Mouse (Mus musculus) lung, postnatal 25 days (tissue): ENCODE measurements at regions not wholly inside any gene's neighbourhood (a gene's known extent, or its start where the extent isn't known, plus 50 kb on each side); places are given as distances from the start of the nearest gene placed in this dataset.
"Not testable (repeated sequence)": the region's sequence is repeated elsewhere in the genome, so short reads cannot be mapped to it uniquely, and the experiment has no call there.

Experiments
- DNase-seq: peaks from one replicate; pipeline ENCODE4 v3.0.0; 2022; ENCODE audit warnings: low spot score

DNA sequence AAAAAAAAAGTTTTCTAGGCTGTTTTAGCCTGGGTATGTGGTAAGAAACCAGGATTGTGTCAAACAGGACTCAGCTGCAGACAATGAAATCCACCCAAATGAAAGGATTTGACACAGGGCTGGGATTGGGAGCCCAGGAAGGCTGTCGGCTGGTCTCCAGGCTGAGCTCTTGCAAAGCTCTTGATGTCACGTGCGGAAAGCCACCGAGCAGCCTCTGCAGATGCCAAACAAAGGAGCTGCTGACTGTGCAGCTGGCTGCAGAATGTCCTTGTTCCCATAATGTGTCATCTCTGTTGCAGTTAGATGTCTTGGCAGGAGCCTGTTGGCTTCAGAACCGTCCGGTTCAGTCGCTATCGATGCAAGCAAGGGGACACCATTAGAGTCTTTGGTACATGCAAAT lies 56.1 kb downstream of the Bbs10 start:
- DNase-seq = peak; percentile 31

DNA sequence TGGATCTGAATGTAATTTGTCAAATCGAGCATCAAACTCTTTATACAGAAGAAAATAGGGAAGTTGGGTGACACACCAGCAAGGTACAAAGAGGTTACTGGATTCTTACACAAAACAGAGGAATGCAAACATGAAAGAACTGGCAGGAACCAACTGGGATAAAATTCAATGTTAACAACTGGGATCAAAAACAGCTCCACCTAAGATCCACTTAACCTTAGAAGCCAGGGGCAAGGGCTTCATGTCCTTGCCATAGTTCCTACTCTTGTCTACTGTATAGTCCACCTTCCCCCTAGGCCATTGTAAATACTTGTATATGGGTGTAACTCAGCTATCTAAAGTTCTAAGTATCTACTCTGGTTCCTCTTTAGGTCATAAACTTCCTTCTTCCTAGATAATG lies 59.9 kb downstream of the Bbs10 start:
- DNase-seq = not testable (repeated sequence)

DNA sequence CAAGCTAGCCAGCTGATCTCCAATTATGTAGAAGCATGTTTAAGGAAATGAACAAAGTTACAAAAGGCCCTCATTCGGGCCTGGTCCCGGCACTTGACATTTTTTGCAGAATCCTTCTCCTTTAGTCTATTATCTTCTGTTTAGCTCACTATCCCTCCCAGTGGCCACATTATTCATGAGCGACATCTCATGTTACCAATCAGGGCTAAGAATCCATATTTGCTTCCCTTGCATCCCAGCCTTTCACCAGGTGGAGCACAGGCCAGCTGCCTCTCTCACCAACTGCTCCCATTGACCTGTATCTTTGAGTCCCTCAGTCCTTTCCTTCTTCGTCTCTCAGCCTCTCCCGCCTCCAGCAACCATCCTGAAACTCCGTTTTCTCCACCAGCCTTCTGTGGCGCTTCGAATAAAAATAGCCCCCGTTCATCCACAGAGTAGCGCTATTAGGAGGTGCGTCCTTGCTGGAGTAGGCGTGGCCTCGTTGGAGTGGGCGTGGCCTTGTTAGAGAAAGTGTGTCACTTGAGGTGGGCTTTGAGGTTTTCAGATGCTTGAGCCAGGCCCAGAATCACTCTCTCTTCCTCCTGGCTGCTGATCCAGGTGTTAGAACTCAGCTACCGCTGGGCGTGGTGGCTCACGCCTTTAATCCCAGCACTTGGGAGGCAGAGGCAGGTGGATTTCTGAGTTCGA lies 63.4 kb downstream of the Bbs10 start:
- DNase-seq = no peak

DNA sequence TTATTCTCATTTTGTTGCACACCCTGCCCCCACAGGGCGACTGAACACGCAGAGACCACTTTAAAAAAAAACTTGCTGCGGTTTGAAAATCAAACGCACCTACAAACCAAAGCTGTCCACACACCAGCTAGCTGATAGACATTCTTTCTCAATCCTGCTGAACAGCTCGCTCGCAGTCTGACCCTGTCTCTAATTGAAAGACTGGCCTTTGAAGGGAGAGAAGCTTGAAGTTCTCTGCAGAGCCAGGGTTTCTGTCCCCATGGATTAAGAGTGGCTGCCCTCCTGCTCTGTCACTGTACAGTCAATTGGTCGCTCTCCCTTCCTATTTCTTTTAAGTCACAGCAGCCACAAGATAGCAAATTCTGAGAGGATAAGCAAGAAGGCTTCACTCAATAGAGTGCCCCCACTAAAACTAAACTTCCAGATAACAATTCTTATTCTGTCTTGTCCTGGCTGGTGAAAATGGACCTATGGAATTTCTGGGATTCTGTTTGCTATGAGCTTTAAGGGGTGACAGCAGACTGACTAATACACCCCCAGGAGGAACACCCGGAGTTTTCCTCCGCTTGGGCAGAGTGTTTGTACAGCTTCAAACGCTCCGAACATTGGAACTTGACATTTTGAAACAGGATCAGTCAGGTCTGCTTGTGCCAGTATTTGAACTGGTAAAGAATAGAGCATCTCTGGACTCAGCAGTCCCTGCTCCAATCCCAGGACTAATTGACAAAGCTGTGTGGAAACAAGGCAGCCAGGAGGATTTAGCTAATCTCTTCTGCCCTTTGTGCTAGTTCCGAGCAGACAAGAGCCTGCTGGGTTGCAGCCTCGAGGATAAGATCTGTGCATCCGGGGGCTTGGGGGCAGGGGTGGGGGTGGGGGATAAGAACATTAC lies 65.5 kb downstream of the Bbs10 start:
- no peak for DNase-seq

DNA sequence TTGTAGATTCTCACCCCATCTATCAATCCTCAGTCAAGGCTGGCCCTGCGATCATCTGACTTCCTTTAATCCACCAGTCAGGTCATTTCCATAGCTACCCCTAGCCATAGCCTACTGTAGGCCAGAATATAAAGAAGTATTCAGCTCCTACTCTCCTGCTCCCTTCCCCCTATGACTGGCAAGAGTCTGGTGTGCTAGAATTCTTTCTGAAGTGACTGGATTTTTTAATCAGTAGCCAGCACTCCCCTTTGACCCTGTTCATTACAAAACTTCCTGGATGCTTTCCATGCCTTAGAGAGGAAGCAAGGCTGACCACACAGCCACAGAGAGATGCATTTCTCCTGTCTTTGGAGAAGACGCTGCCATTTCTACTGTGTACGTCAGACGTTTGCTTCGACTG lies 66.5 kb downstream of the Bbs10 start:
- DNase-seq = peak; percentile 77

DNA sequence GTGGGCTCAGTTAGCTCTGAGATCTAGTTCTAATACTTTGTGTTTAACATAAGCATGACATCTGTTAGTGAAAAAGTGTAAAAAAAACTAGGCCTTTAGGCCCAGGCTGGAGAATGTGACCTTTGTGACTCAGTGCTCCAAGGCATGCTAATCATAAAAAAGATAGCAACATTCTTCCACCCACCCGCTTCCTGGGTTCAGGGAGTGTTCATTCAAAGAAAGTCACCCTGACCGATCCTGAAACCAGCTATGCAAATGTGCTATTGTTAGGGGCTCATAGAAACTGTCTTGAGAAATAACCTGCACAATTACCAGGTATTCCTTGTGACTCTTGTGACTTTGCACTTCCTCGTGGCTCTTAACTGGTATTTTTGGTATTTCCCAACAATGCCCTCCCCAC lies 70.6 kb downstream of the Bbs10 start:
- DNase-seq = not testable (repeated sequence)

DNA sequence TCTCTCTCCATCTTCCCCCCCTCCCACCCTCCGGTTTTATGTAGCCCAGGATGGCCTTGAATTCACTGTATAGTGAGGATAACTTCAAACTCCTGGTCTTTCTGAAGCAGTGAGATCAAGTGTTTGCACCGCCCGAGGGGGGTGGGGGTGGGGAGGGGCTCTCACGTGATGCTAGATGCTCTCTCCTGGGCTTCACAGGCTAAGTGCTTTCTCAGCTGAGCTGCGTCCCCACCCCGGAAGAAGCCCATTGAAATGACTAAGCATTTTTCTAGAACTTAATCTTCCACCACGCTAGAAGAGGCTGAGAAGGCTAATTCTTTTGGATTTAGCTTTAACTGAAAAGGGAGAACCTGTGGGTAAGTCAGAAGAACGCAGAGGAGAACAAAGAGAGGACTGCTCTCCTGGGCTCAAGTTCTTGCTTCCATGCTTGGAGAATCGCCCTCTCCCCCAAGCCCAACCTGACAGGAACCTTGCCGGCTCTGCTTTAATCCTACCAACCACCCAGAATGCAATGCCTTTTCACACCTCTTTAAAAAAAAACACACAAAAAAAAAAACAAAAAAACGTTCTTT lies 79.7 kb downstream of the Bbs10 start:
- peak; percentile 23 for DNase-seq

DNA sequence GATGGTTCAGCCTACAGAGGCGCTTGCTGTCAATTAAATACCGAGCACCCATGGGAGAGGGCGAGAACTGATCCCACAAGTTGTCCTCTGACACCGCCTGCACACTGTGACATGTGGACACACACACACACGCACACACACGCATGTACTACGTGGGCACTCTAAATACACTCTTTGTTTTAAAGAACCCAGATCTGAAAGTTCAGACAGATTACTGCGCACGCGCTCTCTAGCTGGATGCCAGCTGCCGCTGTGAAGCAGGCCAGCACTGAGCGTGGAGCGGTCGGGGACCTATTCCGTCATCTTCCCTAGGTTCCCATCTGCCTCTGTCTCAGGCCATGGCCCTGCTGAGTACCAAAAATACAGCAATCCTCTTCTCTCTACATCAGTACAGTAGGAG lies 83.2 kb downstream of the Bbs10 start:
- DNase-seq = no peak

DNA sequence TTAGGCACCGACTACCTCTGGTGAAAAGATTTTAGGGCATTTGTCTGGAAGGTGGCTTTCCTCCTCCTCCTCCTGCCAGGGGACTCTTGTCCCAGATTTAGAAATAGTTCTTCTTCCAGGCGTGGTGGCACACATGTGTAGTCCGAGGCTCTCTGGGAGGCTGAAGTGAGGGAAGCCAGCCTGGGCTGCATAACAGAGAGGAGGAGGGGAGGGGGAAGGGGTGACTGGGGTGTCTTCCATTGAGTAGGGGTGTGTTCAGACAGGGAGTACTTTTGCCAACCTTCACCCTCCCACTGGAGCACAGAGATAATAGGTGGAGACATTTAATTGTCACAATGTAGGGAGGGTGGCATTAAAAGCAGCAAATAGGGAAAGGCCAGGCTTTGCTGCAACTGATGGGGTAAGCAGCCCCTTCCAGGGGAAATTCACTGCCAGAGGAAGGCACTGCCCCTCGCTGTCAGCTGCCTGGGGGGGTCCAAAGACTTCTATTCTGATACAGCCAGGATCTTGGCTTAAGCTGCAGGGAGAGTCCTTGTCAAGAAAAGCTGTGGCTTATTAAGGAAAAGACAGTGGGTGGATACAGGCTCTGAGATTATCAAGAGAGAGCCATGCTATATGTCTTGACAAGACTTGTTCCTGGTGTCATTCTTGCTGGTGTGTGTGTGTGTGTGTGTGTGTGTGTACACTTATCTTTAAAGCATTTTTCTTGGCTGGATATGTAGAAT lies 83.9 kb downstream of the Bbs10 start:
- no peak for DNase-seq

DNA sequence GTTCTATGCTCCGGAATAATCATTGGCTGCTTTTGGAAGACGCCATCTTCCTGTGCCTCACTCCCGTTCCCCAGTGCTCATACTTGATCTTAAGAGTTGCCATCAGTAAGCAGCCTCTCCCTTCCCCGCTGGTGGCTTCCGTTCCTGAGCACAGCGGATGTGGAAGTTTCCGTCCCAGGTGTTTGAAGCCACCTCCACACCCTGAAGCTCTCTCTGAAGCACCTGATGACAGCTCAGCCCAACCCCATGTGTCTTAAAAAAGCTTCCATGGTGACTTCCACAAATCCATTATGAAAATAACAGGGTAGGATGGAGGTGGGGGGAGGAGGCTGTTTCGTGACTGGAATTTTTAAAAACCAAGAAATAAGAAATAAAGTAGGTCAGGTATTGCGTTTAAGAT lies 87.1 kb downstream of the Bbs10 start:
- no peak for DNase-seq

DNA sequence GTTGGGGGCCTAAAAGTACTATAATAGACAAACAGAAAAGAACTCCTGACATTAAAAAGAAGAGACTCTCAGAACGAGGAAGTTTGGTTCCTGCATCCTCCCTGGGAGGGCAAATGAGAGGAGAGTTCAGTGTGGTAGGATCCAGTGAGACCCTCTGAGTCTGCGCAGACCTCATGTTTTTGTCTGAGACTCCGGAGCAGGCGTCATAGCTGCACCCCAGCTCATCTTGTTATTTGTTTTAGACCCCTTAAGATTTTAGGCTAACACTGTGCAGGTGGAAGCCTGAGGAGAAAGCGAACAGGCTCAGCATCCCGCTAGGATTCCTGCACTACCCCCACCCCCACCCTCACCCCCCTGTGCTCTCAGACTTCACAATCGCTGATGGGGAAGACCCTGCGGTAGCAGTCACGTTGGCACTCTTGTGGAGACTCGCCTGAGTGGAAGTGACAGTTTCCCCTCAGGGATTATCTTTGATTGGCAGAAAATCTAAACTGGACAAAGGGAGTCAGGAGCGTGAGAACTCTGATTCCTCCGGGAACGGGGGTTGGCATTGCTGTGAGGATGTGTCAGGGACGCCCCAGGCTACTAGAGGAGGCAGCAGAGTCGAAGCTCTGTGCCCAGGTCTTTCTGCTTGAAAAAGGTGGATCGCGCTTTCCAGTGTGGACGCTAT lies 85.0 kb upstream of the Nap1l1 start:
- DNase-seq = no peak

DNA sequence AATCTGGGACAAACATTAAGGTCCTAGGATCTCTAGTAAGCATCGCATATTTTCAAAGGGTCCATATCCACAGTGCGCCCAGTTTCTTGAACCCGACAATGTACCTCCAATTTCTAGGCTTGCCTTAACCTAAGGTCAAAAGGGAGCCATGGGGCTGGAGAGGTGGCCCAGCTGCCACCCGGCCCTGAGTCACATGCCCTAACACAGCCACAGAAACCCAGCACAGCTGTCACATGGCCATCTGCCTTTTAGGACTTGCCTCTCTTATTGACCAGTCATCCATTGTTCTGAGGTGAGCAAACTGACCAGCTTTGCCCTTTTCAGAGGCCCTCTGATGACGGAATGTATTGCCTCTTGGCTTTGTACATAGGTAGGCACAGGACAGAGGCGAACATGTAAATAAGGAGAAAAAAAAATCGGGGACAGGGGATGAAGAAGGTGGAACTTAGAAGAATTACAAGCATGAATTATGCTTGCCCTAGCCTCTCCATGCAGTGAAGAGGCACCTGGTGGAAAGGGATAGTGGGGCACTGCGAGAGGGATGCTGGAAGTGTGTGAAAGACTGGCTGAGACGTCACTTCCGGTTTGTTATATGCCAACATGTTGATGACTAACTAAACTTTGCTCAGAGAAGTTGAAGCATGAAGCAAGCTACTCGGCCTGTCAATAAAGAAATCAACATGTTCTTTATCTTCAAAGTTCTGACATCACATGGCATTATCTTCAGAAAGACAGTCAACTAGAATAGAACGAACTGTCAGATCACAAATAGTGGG lies 84.3 kb upstream of the Nap1l1 start:
- DNase-seq = no peak

DNA sequence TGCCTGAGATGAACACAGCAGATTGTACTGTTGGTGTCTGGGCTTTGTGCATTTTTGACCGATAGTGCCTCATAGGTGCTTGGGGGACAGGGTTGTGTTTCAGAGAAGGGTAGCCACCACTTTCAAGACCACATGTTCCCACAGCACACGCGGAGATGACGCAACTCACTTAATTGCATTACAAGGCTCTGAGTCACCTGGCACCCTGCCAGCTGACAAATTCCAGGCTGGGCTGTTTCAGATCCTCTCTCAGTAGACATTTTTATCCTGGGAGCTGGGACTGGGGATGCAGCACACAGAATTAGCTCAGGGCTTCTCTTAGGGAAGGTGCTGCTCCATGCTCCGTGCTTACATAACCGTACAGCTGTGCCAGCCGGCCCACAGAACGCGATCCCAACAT lies 83.1 kb upstream of the Nap1l1 start:
- DNase-seq = peak; percentile 85

DNA sequence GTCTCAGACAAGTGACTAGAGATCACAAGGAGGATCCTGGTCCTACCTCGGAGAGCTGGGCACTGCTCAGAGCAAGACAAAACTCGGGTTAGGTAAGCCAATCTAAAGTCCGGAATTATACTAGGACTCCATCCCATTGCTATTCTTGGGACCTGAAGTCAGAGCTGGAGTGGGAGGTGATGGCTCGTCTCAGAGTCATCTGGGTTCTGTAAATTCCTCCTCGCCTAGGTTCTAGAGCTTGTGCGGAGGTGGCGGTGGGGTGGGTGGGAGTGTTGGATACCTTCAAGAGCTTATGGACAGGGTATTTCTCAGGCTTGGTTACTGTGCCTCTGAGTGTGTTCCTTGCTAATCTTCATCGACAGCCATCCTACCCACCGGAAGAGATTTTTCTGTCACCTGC lies 78.6 kb upstream of the Nap1l1 start:
- no peak for DNase-seq

DNA sequence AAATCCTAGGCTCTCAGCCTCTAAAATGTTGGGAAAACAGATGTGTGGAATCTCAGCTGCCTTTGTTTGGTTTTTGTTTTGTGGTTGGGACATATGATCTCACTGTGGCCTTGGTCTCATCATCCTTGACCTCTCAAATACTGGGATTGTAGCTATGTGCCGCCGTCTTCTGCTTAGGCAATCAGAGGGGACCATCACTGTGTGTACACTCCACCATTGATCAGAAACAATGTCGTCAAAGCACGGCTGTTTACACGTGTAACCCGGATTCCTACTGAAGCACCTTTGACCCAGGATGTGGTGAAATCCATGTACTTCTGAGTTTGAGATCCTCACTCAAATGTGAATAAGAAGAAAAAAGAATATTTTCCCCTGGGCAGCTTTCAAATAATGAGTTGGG lies 68.0 kb upstream of the Nap1l1 start:
- peak; percentile 32 for DNase-seq

DNA sequence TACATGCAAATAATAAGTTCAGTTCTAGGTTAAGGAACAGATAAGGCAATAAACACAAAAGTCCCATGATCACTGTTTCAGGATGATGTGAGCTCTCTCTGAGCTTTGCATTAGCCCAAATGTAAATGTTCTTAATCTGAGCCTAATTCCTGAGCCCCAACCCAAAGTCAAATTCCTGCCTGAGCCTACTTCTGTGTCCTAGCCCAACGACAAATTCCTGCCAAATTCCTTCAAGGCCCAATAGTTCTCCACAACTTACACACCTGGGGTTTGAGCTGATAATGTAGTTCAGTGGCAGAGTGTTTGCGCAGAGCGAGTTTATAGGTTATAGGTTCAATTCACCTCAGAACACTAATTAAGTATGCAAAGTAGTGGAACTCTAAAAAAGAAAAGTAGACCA lies 64.1 kb upstream of the Nap1l1 start:
- no peak for DNase-seq

DNA sequence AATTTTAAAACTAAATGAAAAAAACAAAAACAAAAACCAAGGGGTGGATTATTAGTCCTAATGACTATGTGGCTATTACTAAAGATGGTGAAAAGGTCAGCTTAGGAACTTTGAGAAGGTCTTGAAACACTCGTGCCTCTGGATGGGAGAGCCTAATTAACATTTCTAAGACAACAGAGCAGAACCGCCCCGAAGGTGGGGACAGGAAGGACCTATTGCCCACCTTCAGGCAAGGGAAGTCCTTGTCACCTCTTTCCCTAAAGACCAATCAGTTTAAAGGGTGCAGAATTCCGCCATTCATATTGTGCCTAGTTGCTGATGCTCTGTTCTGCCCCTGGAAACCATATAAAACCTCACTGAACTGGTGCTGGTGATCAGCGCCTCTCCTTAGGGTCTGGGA lies 63.5 kb upstream of the Nap1l1 start:
- DNase-seq = no peak

DNA sequence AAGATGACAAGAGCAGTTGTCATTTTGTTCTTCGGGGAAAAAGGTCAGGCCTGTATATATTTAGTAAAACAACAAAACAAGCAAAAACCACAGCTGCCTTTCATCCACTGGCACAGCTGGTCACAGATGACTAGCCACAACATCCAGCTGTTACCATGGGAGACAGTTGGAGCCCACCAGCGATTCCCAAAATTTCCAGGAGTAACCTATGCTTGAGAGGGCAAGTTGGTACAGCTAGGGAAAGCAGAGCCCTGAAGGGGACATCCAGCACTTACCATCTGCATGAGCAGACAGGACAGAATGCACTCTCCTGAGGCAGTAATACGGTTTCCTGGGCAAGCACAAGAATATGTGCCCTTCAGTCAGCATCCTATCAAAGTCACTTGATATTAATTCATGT lies 62.9 kb upstream of the Nap1l1 start:
- peak; percentile 36 for DNase-seq

DNA sequence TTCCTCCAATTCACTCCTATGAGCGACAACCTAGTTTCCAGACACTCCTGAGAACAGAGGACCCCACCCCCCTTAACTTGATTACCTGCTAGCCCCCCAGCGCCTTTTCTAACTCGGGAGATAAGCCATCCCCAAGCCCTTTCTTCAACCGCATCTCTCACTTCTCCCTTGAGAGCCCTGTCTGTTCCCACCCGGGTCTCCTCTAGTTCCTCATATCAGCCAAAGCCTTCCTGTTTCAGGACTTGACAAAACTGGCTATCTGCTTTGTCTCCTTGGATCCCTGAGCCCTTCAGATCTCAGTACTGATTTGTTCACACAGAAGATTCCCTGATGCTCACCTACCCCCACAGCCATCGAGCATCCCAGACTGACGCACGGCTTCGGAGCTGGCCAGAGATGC lies 61.5 kb upstream of the Nap1l1 start:
- DNase-seq = no peak

DNA sequence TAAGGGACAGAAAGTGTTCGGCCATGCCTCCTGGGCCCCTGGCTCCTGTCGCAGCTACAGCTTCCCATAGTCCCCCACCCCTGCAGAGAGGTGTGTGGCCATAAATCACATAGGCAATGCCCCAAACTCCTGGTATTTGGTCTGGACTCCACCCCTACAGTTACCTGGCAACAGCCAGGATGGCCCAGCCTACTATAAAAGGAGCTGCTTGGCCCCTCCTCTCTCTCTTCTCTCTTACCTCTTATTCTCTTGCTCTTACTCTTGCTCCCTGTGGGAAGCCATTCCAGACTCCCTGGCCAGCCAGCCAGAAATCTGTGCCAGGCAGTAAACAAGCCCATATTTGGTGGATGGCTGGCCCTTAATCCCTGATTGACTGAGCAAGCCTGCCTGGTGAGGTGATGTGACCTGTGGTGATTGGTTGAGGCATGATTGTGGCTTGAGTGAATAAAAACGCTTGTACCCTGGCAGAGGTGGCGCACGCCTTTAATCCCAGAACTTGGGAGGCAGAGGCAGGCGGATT lies 56.4 kb upstream of the Nap1l1 start:
- no peak for DNase-seq
